Mouse (Mus musculus) megakaryocyte, embryonic 14.5 days (primary cell): ENCODE measurements around the gene Abcb4. TPM values are rescaled to one million over a fixed set of nuclear protein-coding genes. Genes with fewer than 3 reads are reported as not detected.
A peak's percentile ranks its signal among the peaks of the same experiment; 100 is the strongest.
"Not testable (repeated sequence)": the region's sequence is repeated elsewhere in the genome, so short reads cannot be mapped to it uniquely, and the experiment has no call there.

ENCODE experiments used
- H3K27me3 ChIP-seq: replicated peaks from 2 replicates; pipeline ENCODE3; 2012; ENCODE audit warnings: inconsistent platforms
- H3K36me3 ChIP-seq: replicated peaks from 2 replicates; pipeline ENCODE3; 2012; ENCODE audit warnings: low read length, inconsistent platforms, mixed read lengths
- H3K4me1 ChIP-seq: 2 replicates; pipeline ENCODE4 v1.6.1; 2012; ENCODE audit warnings: inconsistent platforms
- H3K4me3 ChIP-seq: replicated peaks from 2 replicates; pipeline ENCODE3; 2012; ENCODE audit warnings: moderate library complexity, mild to moderate bottlenecking, inconsistent platforms
- H3K9me3 ChIP-seq: 2 replicates; pipeline ENCODE4 v1.6.1; 2012; ENCODE audit warnings: inconsistent platforms
- FLI1 ChIP-seq: IDR thresholded peaks from 2 replicates; pipeline ENCODE4 v1.6.1; 2012; ENCODE audit warnings: low read length, inconsistent platforms, mixed read lengths
- GATA1 ChIP-seq: IDR thresholded peaks from 3 replicates; pipeline ENCODE4 v1.6.1; 2012; ENCODE audit warnings: mixed read lengths, low read length, inconsistent platforms, borderline replicate concordance
- polyA plus RNA-seq: library from polyadenylated mRNA; stranded (reverse); fragments of >175 nt; gene quantifications from 2 replicates; pipeline ENCODE4 v1.2.3, GENCODE M21; 2012; ENCODE audit warnings: low replicate concordance; ENCODE audit not compliant: insufficient read depth

The Abcb4 gene
- polyA plus RNA-seq, 1 experiment = 2.2 TPM

DNA sequence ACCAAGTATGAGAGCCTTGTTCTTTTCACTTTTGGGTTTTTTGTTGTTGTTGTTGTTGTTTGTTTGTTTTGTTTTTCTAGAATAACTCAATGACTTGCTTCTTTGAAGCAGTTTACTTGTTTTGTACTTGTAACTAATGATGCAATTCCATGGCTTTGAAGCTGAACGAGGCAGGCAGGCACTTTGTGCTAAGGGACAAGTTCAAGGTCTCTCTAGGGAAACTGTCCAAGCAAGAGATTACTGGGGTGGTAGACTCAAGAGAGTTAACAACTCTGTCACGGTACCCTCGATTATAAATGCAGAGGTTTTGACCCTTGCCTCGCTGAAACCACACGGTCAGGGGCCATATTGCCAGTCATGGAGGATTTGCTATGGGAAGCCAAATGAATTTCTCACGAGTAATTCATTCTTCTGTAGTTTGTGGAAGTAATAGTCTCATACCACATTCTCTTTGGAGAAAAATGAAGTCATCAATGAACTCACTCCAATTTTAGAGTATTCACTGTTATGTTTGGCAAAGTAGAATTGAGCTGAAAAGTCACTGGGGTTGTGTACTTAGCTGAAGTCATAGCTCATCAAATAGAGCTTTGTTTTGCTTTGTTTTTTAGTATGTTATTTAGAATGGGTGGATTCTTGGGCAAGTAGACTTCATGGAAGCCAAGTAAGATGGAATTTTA lies 8.8 kb downstream of the Abcb4 start:
- no peaks in the 10 kb centered on the region for H3K9me3 ChIP-seq
- no peaks in the 10 kb centered on the region for H3K4me1 ChIP-seq
- H3K27me3 ChIP-seq = no peaks in the 10 kb centered on the region
- no peaks in the 10 kb centered on the region for H3K36me3 ChIP-seq
- TF ChIP-seq GATA1 (no peak), FLI1 (no peak)
- H3K4me3 ChIP-seq = no peak overlapping the region

DNA sequence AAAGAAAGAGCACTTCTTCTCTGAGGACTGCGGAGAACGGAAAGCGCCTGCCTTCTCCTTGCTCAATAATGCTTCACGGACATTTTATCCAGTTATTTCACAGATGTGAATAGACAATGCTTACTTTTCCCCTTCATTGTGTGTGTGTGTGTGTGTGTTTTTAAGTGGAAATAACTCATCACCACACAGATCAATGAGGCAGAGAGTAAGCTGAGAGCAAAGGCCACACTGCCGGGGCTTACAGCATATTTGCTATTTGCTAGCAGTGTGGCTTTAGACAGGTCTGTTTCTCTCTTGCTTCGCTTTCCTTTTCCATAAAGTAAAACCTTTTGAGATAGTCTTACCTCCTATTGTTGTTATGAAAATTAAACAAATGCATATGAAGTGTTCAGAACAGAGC lies 11.0 kb downstream of the Abcb4 start:
- Histone ChIP-seq H3K27me3 (no peaks in the 10 kb centered on the region), H3K4me1 (no peaks in the 10 kb centered on the region), H3K36me3 (no peaks in the 10 kb centered on the region), H3K9me3 (no peaks in the 10 kb centered on the region), H3K4me3 (no peak overlapping the region)
- TF ChIP-seq GATA1 (no peak), FLI1 (no peak)

- H3K36me3 ChIP-seq = peaks cover 4% of the 10 kb centered on the region
- peaks cover 16% of the 10 kb centered on the region for H3K4me1 ChIP-seq
- peaks cover 11% of the 10 kb centered on the region for H3K9me3 ChIP-seq
- TF ChIP-seq FLI1 (no peak), GATA1 (no peak)
- H3K4me3 ChIP-seq = peak overlapping the region; percentile 78
- no peaks in the 10 kb centered on the region for H3K27me3 ChIP-seq
Observed at GRCm38 (mm10) chr5:8911567-8912198, 18.2 kb downstream of the Abcb4 start.

GRCm38 (mm10) chr5:8916400-8916799 lies 22.9 kb downstream of the Abcb4 start:
- no peaks in the 10 kb centered on the region for H3K27me3 ChIP-seq
- H3K9me3 ChIP-seq = peaks cover 11% of the 10 kb centered on the region
- peaks cover 14% of the 10 kb centered on the region for H3K4me1 ChIP-seq
- TF ChIP-seq FLI1 (no peak), GATA1 (no peak)
- no peak overlapping the region for H3K4me3 ChIP-seq
- peaks cover 12% of the 10 kb centered on the region for H3K36me3 ChIP-seq

DNA sequence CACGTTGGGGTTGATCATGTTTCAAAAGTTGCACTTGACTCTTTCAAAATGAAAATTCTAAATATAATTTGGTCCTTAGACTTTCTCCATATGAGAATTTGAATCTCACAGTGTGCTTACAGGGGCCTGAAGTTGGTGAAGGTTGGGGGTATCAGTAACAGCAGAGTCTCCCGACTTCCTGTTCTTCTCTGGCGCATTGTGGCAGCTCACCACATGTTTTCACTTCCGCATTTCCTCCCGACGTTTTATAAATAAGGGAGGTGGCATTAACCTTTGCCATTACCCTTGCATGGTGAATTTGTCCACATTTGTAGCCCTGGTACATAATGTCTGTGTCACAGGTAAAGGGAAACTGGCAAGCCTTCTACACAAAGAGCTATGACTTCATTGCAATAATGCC lies 23.6 kb downstream of the Abcb4 start:
- Histone ChIP-seq H3K27me3 (no peaks in the 10 kb centered on the region), H3K4me3 (no peak overlapping the region), H3K4me1 (peaks cover 11% of the 10 kb centered on the region), H3K36me3 (peaks cover 12% of the 10 kb centered on the region), H3K9me3 (peaks cover 11% of the 10 kb centered on the region)
- TF ChIP-seq GATA1 (no peak), FLI1 (no peak)

DNA sequence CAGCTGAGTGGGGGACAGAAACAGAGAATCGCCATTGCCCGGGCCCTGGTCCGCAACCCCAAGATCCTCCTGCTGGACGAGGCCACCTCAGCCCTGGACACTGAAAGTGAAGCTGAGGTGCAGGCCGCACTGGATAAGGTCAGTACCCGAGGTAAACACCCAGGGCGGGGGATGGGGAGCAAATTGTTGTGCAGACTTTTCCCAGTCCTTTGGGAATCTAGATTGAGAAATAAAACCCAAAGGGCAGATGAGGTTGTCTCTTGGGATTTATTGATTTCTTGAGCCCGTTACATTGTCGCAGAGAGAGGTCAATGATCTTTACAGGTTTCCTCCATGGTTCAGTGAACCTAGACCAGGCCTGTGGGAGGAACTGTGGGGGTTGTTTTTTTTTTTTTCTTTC lies 34.9 kb downstream of the Abcb4 start:
- Histone ChIP-seq H3K36me3 (peaks cover 10% of the 10 kb centered on the region), H3K4me1 (no peaks in the 10 kb centered on the region), H3K9me3 (peaks cover 7% of the 10 kb centered on the region), H3K27me3 (no peaks in the 10 kb centered on the region), H3K4me3 (no peak overlapping the region)
- no peak for TF ChIP-seq FLI1
- no peak for TF ChIP-seq GATA1

DNA sequence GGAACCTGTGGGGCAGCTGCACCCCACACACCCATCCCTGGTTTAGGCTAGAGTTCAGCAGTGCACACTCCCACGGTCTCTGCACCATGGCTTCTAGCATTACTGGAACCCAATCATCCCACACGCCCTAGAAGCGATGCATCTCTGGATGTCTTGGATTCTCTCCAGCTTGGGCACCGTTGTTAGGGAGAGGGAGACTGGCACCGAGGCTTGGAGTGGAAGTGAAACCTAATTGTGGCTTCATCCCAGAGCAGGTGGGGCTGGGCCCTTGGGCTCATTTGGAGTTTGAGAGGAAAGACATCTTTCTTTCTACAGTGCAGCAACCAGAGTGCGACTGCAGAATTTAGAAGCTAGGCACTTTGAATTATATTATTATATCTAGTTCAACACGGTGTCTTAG lies 44.4 kb downstream of the Abcb4 start:
- Histone ChIP-seq H3K4me3 (no peak overlapping the region), H3K9me3 (no peaks in the 10 kb centered on the region), H3K4me1 (no peaks in the 10 kb centered on the region), H3K27me3 (no peaks in the 10 kb centered on the region), H3K36me3 (no peaks in the 10 kb centered on the region)
- TF ChIP-seq GATA1 (no peak), FLI1 (no peak)

- not testable (repeated sequence) for H3K27me3 ChIP-seq, H3K4me3 ChIP-seq, H3K9me3 ChIP-seq, H3K36me3 ChIP-seq, H3K4me1 ChIP-seq
Observed at GRCm38 (mm10) chr5:8941266-8941665, 47.7 kb downstream of the Abcb4 start.

DNA sequence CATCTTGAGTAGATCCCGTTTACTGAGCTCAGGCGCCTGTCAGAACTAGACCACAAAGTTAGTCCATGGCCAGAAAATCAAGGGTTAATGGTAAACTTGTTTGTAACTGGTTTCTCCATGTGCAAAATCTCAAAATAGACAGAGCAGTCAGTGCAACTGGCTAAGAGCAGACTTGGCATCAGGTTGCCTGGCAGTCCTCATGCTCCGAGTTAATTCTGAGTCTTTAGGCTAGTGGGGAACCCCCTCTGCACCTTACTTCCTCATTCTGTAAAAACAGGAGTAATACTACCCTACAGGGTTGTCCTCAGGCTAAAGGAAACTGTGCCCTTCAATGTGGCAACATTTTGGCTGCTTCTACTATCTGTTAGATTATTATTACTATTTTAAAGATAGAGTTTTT lies 50.3 kb downstream of the Abcb4 start:
- TF ChIP-seq FLI1 = no peak
- no peak for TF ChIP-seq GATA1
- no peaks in the 10 kb centered on the region for H3K4me1 ChIP-seq
- H3K27me3 ChIP-seq = no peaks in the 10 kb centered on the region
- no peak overlapping the region for H3K4me3 ChIP-seq
- no peaks in the 10 kb centered on the region for H3K9me3 ChIP-seq
- no peaks in the 10 kb centered on the region for H3K36me3 ChIP-seq

DNA sequence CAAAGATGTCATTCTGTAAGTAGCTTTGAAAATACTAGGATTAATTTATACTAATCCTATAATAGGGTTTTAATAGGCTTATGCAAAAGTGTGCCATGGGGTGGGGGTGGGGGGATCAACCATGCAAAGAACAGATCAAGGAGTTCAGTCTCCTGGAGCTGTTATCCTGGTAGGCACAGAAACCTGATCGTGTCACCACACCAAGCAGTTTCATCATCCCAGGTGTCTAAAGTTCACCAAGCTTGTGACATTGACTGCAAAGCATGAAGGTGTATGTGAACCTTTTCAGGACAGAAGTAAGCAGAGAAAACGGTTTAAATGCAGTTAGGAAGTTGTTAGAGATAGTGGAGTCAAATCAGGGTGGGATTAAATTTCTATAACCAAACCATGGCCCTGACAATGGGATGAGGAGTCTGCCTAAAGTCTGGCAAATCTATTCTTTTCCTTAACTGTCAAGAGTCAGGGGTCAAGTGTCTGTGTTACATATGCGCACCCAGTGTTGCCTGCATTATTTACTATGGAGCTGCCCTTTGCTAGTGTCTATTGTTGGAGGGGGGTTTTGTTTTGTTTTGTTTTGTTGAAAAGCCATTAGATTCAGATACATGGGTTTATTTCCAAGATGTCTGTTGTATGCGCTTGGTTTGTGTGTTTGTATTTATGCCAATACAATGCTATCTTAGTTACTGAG lies 54.0 kb downstream of the Abcb4 start:
- Histone ChIP-seq H3K4me3 (no peak overlapping the region), H3K9me3 (no peaks in the 10 kb centered on the region), H3K36me3 (no peaks in the 10 kb centered on the region), H3K4me1 (no peaks in the 10 kb centered on the region), H3K27me3 (no peaks in the 10 kb centered on the region)
- TF ChIP-seq FLI1 = no peak
- no peak for TF ChIP-seq GATA1
